Mouse (Mus musculus) bone marrow macrophage, adult 2 months (primary cell): ENCODE measurements around the gene Prlr.

Experiments
- CTCF ChIP-seq: IDR thresholded peaks from 2 replicates; pipeline ENCODE4 v1.5.1; 2012; ENCODE audit warnings: low read depth, mild to moderate bottlenecking, low read length, moderate library complexity
- POLR2A ChIP-seq: IDR thresholded peaks from 2 replicates; pipeline ENCODE4 v1.6.1; 2012; ENCODE audit warnings: mild to moderate bottlenecking, low read depth, low read length, borderline replicate concordance

DNA sequence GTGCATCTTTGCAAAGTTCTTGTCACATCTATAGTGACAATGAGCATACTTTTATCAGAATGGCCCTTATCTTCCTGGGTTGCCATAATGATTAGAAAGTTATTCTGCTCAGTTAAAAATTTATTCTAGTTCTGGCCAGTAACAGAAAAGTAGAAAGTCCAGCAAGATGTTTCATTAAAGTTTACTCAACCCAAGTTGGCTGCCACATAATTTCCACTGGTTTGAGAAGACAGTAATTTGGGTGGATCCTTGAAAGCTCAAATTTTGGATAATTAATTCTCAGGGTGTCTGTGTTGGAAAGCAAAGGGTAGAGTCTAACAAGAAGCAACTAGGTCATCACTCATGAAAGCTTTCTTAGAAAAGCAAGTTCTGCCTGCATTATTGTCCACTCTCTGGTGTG is 106.6 kb downstream of the Prlr start:
- TF ChIP-seq POLR2A (no peak), CTCF (no peak)
